Mouse (Mus musculus) G1E (cell line): ENCODE data around the gene Il17f.

Experiments used
- CTCF ChIP-seq: IDR thresholded peaks from 2 replicates; pipeline ENCODE4 v1.5.1; 2012; ENCODE audit warnings: low read depth, low read length, inconsistent platforms, mixed read lengths
- GATA1 ChIP-seq: IDR thresholded peaks from 2 replicates; pipeline ENCODE4 v1.6.1; 2012; ENCODE audit warnings: borderline replicate concordance, low read length, inconsistent platforms, mixed read lengths
- POLR2AphosphoS5 ChIP-seq: IDR thresholded peaks from 2 replicates; pipeline ENCODE4 v1.6.1; 2012; ENCODE audit warnings: low read depth, low read length, inconsistent platforms; ENCODE audit not compliant: insufficient replicate concordance
- TAL1 ChIP-seq: conservative IDR thresholded peaks from 2 replicates; pipeline ENCODE4 v1.6.1; 2012; ENCODE audit warnings: low read depth, low read length, inconsistent platforms, mixed read lengths

GRCm38 (mm10) chr1:20740496-20740998, 49.9 kb downstream of the Il17f start:
- TF ChIP-seq GATA1 (no peak), CTCF (no peak), TAL1 (no peak), POLR2AphosphoS5 (no peak)
